Mouse (Mus musculus) layer of hippocampus, postnatal 25 days (tissue): ENCODE results near the gene Hsd3b7. TPM values are rescaled to one million over a fixed set of nuclear protein-coding genes. Genes with fewer than 3 reads are reported as not detected.

ENCODE experiments used
- DNase-seq, 2 experiments: peaks; one replicate each; pipeline ENCODE4 v3.0.0; 2022; ENCODE audit warnings: mixed read lengths in 2 of 2, low spot score in 1 of 2; ENCODE audit errors: extremely low spot score in 1 of 2
- total RNA-seq, 2 experiments: library from RNA; stranded (reverse); gene quantifications; 2 replicates each; pipeline ENCODE4 v1.2.3; 2021

The Hsd3b7 gene
- 1 to 10 TPM; 4.5 to 5.3 TPM for total RNA-seq

DNA sequence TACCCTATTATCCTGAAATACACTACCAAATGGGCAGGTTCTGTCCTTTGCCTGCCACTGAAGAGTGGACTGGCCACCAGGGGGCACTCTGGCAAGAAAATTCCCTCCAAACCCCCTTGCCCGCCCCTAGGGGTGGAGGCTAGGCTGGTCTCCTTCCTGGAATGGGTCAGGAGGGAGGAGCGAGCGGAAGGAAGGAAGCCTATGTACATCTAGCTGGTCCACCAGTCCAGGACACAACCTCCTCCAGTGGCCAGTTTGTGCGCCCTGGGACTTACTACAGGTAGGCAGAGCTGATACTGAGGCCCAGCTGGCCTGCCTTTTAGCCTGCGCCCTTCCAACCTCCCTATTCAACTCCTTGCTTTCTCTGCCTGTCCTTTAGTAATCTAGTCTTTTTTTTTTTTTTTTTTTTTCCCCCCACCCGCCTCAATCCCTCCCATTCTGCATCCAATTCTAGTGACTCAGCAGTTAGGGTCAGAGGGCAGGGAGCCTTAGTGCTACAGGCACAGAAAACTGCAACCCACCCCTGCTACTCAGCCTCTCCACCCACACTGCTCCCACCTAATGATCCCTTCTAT is at the start of gene Hsd3b7:
Hsd3b7 (plus strand) TSS at position 170 of the 575 bp plus-strand sequence.
- peak; percentile 90 to 93 for DNase-seq

DNA sequence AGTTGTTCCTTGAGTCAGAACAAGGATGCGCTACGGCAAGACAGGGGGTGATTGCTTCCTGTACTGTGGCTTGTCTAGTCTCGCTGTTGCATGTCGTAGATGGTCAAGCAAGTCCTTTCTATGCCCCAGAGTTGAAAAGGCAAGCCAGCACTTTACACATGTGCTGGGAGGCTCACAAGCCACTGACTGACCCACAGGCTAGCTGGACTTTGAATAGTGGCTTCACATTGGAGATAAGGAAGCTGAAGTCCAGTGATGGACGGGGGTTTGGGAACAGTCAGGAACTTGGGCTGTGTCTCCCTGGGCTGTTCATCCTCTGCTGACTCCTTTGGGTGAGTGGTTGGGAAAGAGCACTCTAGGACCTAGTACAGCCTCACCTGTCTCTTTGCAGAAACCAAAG is 48.8 kb upstream of the Hsd3b7 start:
- no peak for DNase-seq

DNA sequence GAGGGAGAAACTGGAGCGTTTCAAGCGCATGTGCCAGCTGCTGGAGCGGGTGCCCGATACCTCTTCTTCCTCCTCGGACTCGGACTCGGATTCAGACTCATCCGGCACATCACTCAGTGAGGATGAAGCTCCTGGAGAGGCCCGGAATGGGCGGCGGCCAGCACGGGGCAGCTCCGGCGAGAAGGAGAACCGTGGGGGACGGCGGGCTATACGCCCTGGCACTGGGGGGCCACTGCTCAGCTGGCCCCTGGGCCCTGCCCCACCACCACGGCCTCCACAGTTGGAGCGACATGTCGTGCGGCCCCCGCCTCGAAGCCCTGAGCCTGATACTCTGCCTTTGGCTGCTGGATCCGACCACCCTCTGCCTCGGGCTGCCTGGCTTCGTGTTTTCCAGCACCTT is 48.3 kb upstream of the Hsd3b7 start:
- DNase-seq = no peak

DNA sequence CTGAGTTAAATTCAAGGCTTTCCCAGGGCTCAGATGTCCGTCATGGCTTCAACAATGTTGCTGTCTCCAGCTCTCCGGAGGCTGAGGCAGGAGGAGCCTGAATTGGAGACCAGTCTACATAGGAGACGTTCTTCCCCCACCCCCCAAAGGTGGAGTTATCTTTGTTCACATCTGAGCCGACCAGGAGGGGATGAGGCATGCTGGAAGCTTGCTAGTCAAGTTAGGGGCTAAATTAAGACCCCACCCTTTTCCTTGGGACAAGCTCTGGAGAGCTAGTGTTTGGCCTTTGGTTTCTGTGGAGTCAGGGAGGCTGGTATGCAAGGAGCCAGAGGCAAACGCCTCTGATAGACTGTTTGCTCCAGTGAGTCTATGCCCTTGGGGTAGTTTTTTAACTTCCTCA is 47.2 kb upstream of the Hsd3b7 start:
- DNase-seq = no peak

DNA sequence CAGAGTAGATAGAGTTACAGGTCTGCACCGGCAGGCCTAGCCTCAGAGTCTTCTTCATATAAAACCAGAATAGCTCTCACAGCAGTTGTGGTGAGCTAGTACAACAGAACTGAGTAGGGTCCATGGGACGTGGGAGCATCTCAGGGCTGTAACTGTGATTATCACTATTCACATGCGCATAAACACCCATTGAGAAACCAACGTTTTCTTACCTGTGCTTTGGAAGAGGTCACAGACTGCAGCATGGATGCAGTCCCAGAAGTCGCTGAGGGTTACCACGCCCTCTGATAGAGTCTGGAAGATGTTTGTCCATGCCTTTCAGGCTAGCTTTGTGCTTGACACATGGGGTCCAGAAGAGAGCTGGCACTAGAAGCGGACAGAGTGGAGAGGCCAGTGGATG is 46.7 kb upstream of the Hsd3b7 start:
- no peak for DNase-seq

DNA sequence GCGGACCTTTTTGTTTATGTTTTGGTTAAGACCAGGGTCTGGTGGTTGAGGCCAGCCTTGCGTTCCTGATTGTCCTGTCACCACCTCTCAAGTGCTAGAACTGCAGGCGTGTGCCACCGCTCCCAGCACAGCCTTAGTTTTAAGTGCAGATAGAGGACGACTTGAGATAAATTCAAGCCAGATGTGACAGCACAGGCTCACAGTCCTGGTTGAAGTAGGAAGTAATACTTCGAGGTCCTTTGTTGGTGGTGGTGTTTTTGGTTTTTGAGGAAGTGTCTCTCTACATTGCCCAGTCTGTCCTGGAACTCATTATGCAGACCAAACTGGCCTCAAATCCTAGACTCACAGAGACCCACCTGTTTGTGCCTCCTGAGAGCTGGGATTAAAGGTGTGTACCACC is 40.7 kb upstream of the Hsd3b7 start:
- DNase-seq = no peak

DNA sequence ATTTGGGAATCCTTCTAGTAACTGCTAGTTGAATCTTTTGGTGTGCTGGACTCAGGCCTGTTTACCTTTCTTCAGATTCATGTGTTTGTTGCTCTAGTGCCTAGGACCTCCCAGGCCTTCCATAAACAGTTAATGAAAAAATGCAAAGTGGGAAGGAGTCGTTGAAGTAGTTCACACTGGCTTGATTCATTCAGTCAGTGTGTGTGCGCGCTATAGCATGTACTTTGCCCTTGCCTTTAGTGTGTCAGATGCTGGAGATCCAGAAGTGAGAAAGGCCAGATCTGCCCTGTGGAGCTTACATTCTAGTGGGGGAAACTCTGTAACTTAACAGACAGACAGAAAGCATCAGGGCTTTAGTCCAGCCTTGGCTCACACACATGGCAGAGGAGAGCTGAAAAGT is 39.9 kb upstream of the Hsd3b7 start:
- no peak for DNase-seq

DNA sequence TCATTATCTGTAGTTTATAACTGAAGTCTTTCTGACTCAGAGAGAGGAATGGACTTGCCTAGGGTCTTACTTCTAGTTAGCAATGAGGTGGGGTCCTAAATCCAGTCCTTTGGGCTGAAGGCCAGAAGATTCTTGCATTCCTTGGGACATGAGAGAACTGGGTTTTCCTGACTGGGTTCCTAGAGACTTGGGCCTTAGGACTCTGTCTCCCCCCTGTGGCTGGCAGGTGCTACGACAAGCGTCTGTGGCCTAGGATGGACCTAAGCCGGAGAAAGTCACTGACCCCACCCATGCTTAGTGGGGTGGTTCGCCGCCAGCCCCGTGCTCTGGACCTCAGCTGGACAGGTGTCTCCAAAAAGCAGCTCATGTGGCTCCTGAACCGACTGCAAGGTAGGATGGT is 39.4 kb upstream of the Hsd3b7 start:
- DNase-seq = peak in 1 of 2 experiments; percentile 69

DNA sequence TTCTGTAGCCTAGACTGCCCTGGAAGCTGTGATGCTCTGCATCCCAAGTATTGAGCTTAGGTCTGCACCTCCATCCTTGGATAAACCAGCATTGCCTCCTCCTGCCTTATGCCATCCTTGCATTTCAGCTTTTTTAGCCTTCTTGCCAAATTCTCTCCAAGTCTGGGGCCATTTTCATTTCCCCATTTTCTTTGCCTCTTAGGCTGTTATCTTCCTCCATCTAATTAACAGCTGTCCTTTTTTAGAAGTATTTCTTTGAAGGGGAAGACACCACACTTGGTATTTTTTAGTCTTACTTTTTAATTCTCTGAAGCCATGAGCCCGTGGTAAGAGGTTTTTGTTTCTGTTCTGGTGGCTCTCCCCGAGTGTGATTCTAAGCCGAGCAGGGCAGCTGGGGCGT is 36.8 kb upstream of the Hsd3b7 start:
- DNase-seq = no peak

DNA sequence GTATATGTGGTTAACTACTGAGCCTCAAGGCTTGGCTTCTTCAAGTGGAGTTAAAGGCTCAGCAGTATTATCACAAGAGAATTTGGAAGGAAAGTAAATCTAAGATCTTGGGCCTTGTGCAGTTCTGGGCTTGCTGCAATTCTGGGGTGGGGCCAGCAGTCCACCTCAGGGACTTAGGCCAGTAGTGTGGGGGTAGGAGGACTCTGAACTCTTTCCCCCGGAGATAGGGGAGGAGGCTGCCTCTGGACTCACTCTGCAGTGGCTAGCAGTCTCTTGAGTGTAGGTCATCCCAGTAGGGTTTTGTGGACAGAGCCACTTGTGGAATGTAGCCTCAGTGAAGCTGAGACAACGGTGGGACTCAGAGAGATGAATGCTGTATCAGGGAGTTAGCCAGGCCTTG is 34.6 kb upstream of the Hsd3b7 start:
- DNase-seq = no peak

DNA sequence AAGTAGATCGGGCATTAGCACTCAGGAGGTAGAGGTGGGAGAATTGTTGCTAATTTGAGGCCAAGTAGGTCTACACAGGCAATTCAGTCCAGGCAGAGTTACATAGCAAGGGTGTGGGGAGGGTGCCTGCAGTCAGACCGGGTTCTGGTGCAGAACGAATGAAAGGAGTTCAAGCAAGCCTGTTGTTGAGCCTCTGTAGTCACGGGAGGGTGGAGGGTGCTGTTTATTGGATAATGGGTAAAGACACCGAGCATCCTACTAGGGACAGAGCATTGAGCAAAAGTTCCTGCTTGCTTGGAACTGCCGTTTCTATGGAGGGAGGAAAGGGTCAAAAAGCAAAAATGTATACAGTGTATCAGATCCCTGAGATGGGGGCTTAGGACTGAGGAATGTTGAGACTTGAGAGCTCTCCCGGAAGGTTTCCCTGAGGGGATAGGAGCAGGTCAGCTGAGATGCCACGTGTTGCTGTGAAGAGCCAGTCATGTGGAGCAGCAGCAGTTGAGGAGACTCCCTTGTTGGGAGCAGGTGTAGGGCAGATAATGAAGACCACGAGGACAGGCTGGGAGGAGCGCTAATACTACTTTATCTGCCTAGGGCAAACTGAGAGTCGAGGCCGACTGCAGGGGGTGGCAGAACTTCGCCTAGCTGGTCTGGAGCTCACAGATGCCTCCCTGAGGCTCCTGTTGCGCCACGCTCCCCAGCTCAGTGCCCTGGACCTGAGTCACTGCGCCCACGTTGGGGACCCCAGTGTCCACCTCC is 33.4 kb upstream of the Hsd3b7 start:
- DNase-seq = no peak

DNA sequence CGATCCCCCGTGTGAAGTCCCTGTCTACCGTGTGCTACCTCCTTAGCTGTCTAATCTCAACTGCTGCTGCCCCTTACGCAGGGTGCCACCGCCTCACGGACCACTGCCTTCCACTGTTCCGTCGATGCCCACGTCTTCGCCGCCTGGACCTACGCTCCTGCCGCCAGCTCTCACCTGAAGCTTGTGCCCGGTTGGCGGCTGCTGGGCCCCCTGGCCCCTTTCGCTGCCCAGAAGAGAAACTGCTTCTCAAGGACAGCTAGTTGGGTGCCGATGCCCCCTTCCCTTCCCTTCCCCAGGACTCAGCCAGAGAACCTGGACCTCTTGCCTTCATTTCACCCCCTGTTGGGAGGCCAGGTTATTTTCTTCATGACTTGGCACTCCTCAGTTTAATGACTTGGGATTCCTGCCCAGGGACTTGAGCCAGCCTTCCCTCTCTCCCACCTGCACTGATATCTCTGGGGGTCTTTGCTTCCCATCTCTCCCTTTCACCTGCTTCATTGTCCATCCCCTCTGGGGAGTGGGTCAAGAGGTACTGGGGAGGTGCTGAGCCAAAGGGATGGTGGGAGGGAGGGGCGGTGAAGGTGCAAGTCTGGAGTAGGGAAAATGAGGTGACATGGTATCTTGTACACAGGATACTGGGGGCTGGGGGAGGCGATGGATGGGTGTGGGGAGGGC is 32.6 kb upstream of the Hsd3b7 start:
- DNase-seq = no peak

DNA sequence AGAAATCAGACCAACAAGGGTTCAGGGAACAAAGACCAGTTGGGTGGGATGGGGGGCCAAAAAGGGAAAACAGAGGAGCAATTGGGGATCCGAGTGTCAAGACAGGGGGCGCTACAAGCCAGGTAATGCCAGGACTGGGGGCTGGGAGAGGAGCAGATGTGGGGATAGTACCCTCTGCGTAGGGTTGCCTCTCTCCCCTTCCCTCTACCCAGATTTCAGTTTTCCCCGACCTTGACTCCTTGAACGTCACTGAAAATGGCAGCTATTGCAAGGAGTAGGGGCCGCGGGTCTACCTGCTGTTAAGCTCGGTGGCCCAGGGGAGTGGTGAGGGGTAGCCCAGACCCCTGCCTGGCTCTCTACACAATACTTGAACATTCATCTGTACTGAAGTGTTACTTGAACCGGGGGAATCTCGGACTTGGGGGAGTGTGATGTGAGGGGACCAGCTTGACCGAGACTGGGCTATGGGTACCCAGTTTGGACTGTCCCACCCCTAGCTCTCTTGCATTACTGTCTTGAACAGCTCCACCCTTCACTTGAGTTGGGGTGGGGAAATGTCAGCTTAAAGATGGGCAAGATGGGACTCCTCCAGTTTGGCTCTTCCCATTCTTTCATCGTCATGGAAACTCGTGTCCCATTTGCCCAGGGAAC is 31.9 kb upstream of the Hsd3b7 start:
- DNase-seq = no peak

DNA sequence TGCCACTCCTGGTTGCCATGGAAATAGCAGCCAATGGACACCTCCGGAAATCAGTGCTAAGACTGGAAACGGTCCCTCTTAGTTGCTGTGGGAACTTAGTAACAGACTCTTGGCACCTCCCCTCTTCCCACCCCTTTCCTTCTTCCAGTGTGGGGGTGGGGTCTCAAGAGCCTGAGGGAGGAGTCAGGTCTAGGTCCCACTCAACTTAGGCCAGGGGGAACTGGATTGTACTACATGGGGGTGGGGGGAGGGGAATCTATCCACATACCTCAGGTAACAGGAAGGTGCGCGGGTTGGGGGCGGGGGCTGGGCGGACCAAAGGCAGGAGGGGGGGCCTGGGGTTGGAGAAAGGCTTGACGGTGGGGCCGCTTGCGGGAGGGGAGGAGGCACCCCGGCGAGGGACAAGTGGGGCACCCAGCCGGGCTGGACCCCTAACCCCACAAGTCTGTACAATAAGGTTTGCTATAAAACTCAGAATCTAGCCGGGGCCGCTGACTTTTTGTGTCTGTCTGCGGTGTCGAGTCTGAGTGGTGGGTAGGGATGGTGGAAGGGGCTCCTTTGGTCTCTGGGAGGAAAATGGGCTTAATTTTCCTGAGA is 31.3 kb upstream of the Hsd3b7 start:
- peak; percentile 81 to 95 for DNase-seq

DNA sequence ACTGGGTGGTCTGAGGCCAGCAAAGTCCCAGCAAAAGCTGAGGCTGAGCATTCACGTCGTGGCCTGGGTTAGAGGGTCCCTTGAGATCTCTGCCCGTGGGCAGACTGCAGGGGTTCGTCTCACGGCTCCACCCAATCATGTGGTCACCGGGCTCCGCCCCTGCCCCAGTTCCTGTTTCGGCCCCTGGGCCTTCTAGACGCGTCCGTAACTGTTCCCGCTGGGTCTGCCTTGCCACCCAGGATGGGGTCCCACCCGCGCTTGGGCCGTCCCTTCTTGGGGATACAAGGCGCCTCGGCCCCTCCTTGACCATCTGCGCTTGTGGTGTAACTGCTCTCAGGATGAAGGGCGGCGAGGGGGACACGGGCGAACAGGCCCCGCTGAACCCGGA is 30.8 kb upstream of the Hsd3b7 start, which contains the start of gene Orai3:
Orai3 (plus strand) TSS at position 165 of the 388 bp plus-strand sequence.
- DNase-seq = peak; percentile 74 to 80

DNA sequence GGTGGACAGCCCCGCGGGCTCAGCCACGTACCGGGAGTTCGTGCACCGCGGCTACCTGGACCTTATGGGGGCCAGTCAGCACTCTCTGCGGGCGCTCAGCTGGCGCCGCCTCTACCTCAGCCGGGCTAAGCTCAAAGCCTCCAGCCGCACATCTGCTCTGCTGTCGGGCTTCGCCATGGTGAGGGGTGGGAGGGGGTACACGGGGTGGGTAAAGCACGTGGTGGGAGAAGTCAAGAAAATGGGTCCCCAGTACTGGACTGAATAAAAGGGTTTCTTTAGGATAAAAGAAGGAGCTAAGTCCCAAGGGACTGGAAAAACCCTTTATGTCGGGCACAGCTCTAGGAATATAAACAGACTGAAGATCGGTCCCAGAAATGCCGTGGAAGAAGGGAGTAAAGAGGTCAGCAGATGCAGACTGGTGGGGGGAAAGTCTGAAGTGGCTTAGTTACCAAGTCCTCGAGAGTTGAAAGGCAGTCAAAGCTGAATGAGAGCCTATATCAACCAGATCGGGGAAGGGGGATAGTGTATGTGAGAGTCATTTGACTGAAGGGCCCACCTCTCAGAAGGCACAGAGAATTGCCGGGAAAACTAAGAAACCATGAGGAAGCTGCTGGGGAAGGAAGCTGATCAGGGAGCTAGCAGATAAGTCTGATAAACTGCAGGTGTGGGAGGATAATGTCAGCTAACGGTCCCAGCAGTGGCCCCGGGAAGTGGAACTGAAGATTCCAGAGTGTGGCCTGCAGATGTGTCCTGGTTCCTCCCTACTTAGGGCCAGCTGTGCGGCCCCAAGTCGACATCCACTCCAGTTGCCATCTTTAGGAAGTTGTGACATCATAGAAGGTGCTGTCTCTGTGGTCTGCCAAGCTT is 30.1 kb upstream of the Hsd3b7 start:
- DNase-seq = no peak

DNA sequence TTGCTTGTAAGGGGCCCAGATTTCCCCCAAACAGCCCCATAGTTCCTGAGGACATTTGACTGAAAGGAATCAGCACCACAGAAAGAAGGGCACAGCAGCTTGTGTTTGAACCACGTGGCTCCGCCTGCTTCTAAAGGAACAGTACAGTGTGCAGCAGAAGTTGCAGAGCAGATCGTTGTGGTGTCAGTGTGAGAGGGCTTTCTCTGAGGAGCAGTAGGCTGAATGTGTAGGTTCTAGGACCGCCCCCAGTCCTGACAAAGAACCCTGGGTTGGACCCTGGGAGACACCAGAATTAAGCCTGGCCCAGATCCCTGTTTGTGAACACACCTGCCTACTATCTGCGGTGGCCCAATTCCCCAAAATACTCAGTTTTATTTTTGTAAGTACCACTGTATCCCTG is 29.1 kb upstream of the Hsd3b7 start:
- peak in 1 of 2 experiments; percentile 26 for DNase-seq

DNA sequence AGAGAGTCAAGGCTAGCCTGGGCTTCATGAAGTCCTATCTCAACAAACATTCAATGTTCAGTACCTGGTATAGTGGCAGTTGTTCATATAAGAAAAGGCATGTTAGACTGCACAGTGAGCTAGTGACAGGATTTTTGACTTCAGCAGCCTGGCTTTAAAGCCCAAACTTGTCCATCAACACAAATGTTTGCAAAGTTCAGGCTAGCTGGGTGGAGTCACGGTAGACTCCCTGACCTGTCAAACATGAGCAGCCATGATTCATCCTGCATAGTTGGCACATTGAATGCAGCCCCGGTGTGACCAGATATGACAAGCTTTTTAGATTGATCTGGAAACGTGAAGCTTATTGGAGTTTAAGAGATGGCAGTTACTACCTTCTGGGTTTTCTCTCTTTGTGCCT is 28.3 kb upstream of the Hsd3b7 start:
- no peak for DNase-seq

DNA sequence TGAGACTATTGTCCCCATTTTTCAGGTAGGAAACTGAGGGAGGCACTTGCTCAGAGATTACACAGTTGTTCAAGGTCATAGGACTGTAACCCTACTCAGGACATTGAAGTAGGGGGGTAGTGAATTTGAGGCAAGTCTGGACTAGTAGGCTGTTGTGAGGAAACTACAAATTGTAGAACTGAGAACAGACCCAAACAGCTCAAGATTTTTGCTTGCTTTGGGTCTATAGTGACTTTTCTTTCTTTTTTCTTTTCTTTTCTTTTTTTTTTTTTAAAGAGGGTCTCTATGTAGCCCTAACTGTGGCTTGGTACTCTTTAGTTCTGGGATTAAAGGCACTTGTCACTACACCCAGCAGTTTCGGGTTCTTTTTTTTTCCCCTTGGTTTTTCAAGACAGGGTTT is 27.8 kb upstream of the Hsd3b7 start:
- no peak for DNase-seq
